24 mouse cellular contexts compared by ENCODE assay signal in the genomic region with DNA sequence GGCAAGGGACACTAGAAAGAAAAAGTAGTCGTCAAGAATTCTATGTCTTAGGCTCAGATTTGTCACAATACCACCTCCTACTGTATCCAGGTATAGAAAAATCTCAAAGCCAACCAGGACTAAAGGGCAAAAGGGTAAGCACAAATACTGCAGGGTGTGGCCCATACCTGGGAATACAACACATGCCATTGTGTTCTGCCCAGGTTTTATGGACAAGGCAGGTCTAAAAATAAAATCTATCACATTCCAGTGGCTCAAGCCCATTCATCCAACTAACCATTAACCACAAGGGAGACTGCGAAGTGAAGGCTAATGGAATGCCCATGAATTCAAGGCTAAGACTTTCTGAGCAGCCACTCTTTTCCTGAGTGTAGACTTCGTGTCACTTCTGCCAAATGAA. TPM values are rescaled to one million over a fixed set of nuclear protein-coding genes. Genes with fewer than 3 reads are reported as not detected.
"Had no signal": no experiment of that assay in that cellular context is flagged by ENCODE, and none has a peak within 500 bp of the region (broad histone marks: within the 10 kb centered on the region; RNA-seq: fewer than 3 reads in every experiment).

No protein-coding gene starts in this region.

- H3K27ac ChIP-seq: kidney, postnatal 0 days; left cerebral cortex, adult 2 months; liver, embryonic 14.5 days; macrophage; midbrain, embryonic 12.5 days had no signal

- H3K9me3 ChIP-seq: midbrain, embryonic 12.5 days had no signal

- H3K4me1 ChIP-seq: midbrain, embryonic 12.5 days had no signal

- H3K9ac ChIP-seq: liver, embryonic 14.5 days; liver, postnatal 0 days; lung, embryonic 14.5 days; midbrain, embryonic 12.5 days had no signal

- ATAC-seq: liver, postnatal 0 days; lung, postnatal 0 days; midbrain, embryonic 16.5 days had no signal

- DNase-seq: kidney, adult 8-10 months; kidney, postnatal 25 days; layer of hippocampus, postnatal 36 days; liver, postnatal 0 days; lung, embryonic 14.5 days; thymus, adult 18-20 months; thymus, postnatal 14 days; thymus, postnatal 4 days had no signal

- H3K4me2 ChIP-seq: liver, embryonic 11.5 days; lung, embryonic 14.5 days; midbrain, embryonic 12.5 days had no signal

- H3K4me3 ChIP-seq: left cerebral cortex, adult 2 months; midbrain, embryonic 12.5 days; myocyte had no signal

- H3K36me3 ChIP-seq: midbrain, embryonic 12.5 days had no signal

RNA-seq across cellular contexts. Expression of gene Amelx, which starts 23.0 kb away (rescaled TPM):
- polyA plus RNA-seq: kidney, postnatal 0 days; limb, embryonic 11.5 days; limb, embryonic 14.5 days; liver, embryonic 11.5 days; liver, embryonic 14.5 days; liver, postnatal 0 days; lung, embryonic 14.5 days; lung, postnatal 0 days; macrophage; midbrain, embryonic 12.5 days; midbrain, embryonic 16.5 days; myocyte; neural tube, embryonic 11.5 days; neural tube, embryonic 14.5 days; small intestine, adult 2 months; spleen, adult 2 months; testis, adult 2 months had no signal
